Mouse (Mus musculus) ES-Bruce4 (cell line): ENCODE results near the gene Otogl. TPM values are rescaled to one million over a fixed set of nuclear protein-coding genes. Genes with fewer than 3 reads are reported as not detected.

Source experiments
- H3K27ac ChIP-seq: 2 replicates; pipeline ENCODE4 v1.5.1; 2012; ENCODE audit warnings: low read length, inconsistent platforms; ENCODE audit not compliant: insufficient read depth
- H3K27me3 ChIP-seq: 2 replicates; pipeline ENCODE4 v1.6.1; 2012; ENCODE audit warnings: mild to moderate bottlenecking, low read length, inconsistent platforms; ENCODE audit not compliant: control insufficient read depth, poor library complexity, insufficient read depth, severe bottlenecking
- H3K36me3 ChIP-seq: 2 replicates; pipeline ENCODE4 v1.6.1; 2012; ENCODE audit warnings: inconsistent platforms, mild to moderate bottlenecking, low read length, moderate library complexity; ENCODE audit not compliant: control insufficient read depth, poor library complexity, insufficient read depth, severe bottlenecking
- H3K4me1 ChIP-seq: one replicate; pipeline ENCODE4 v1.8.1; 2011; ENCODE audit warnings: low read length; ENCODE audit not compliant: control insufficient read depth, insufficient read depth
- H3K4me3 ChIP-seq: 2 replicates; pipeline ENCODE4 v1.5.1; 2011; ENCODE audit warnings: low read depth, mild to moderate bottlenecking, low read length
- H3K9ac ChIP-seq: 2 replicates; pipeline ENCODE4 v1.6.1; 2012; ENCODE audit warnings: low read depth, mild to moderate bottlenecking, inconsistent platforms; ENCODE audit not compliant: poor library complexity, severe bottlenecking
- H3K9me3 ChIP-seq: replicated peaks from 2 replicates; pipeline ENCODE4 v1.6.1; 2012; ENCODE audit warnings: mild to moderate bottlenecking, low read length, inconsistent platforms; ENCODE audit not compliant: control insufficient read depth, poor library complexity, insufficient read depth, severe bottlenecking
- CTCF ChIP-seq: IDR thresholded peaks from one replicate; pipeline ENCODE4 v1.8.1; 2011; ENCODE audit warnings: low read depth, low read length
- EP300 ChIP-seq: IDR thresholded peaks from 2 replicates; pipeline ENCODE4 v1.6.1; 2011; ENCODE audit warnings: low read depth, low read length; ENCODE audit not compliant: insufficient read depth
- POLR2A ChIP-seq: IDR thresholded peaks from one replicate; pipeline ENCODE4 v1.8.1; 2011; ENCODE audit warnings: low read length; ENCODE audit not compliant: insufficient read depth
- polyA plus RNA-seq: library from polyadenylated mRNA; stranded (reverse); fragments of >200 nt; gene quantifications from 2 replicates; pipeline ENCODE4 v1.2.4, GENCODE M21; 2011; ENCODE audit warnings: low read depth; ENCODE audit not compliant: missing spikeins, insufficient read depth, insufficient read length

The Otogl gene
- polyA plus RNA-seq, 1 experiment, result not detected

DNA sequence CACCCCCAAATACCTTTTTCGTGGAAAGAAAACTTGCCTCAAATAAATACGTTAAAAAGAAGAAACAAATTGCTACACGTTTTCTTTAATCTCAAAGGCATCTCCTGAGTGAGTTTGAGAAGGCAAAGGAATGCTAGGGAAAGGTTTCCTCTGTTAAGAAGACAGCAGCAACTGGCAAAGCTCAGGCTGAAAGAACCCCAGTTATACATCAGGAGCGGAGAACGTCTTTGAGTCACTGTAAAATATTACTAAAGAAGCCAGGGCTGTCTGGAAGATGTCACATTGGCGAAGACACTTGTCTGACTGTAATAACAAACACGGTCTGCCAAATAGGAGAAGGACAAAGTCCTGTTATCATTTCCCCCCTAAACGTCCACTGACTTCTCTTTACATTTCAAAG lies 10.0 kb downstream of the Otogl start:
- TF ChIP-seq EP300 (no peak), POLR2A (no peak), CTCF (no peak)
- H3K36me3 ChIP-seq, result no peaks in the 10 kb centered on the region

DNA sequence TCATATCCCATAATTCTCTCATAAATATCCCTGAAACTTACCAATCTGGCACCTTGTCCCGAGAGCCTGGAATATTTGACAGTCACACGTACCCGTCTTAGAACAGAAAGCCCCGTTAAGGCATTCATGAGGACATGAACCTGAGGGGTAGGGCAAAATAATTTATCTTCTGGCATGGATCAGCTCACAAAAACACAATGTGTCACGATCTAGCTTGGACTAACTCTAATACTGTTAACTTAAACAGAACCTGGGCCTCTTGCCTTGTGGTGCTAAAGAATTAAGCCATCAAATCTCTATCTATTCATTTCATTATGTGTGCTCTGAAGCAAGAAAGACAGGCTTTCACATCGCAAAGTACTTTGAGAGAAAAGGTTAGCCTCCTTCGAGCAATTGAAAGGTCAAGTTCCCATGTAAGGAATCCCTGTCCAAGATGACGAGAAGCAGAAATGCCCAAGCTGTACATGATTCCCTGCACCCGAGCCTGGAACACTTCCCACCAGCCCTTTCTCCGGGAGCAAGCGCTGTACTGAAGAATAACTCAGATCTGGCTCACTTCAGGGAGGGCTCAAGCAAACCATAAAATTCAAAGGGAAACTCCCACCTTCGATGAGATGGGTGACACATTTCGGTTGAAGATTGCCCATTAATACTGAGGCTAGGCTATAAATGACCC lies 10.6 kb downstream of the Otogl start:
- TF ChIP-seq POLR2A (no peak), CTCF (no peak), EP300 (no peak)
- Histone ChIP-seq H3K27ac (no peak overlapping the region), H3K9ac (no peak overlapping the region), H3K36me3 (no peaks in the 10 kb centered on the region), H3K27me3 (no peaks in the 10 kb centered on the region), H3K4me3 (no peak overlapping the region), H3K9me3 (no peaks in the 10 kb centered on the region), H3K4me1 (no peaks in the 10 kb centered on the region)

More for the DNA sequence above, 10.0 kb downstream of the Otogl start:
- Histone ChIP-seq H3K9ac (no peak overlapping the region), H3K27ac (no peak overlapping the region), H3K9me3 (no peaks in the 10 kb centered on the region), H3K4me3 (no peak overlapping the region), H3K27me3 (no peaks in the 10 kb centered on the region), H3K4me1 (no peaks in the 10 kb centered on the region)

DNA sequence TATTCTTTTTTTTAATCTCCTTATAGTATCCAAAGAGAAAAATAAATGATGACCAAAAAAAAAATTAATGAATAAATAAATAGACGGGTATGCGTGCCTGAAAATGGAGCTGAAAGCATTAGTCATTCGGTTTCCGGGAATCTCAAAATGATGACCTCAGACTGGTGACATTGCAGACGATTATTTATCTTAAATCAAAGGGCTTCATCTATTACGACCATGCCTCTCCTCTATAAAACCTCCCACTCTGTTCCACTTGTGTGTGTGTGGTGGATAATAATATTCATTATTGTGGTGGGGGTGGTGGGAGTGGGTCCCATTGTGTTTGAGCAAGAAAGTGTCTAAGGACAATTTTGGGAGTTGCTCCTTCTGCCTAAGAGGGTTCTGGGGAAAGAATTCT lies 12.0 kb downstream of the Otogl start:
- H3K27me3 ChIP-seq, result no peaks in the 10 kb centered on the region
- H3K9ac ChIP-seq, result no peak overlapping the region
- H3K9me3 ChIP-seq, result no peaks in the 10 kb centered on the region
- TF ChIP-seq POLR2A (no peak), EP300 (no peak), CTCF (no peak)
- no peak overlapping the region for H3K4me3 ChIP-seq
- H3K4me1 ChIP-seq, result no peaks in the 10 kb centered on the region
- H3K36me3 ChIP-seq, result no peaks in the 10 kb centered on the region
- H3K27ac ChIP-seq, result no peak overlapping the region

DNA sequence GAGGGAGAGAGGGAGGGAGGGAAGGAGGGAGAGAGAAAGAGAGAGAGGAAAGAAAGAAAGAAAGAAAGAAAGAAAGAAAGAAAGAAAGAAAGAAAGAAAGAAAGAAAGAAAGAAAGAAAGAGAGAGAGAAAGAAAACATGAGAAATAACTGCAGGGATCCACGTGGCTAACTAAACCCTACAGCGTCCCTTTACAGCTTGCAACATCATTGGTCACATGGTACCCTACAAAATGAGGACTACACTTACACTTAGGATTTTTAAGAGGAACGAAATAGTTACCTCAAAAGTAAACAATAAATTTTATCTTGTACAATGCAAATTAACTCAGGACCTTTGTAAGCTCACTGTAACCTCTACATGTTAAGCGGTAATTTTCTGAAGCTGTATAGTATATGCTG lies 15.8 kb downstream of the Otogl start:
- no peaks in the 10 kb centered on the region for H3K9me3 ChIP-seq
- H3K27me3 ChIP-seq, result no peaks in the 10 kb centered on the region
- H3K9ac ChIP-seq, result no peak overlapping the region
- H3K36me3 ChIP-seq, result no peaks in the 10 kb centered on the region
- H3K27ac ChIP-seq, result no peak overlapping the region
- TF ChIP-seq CTCF (no peak), EP300 (no peak), POLR2A (no peak)
- H3K4me3 ChIP-seq, result no peak overlapping the region
- H3K4me1 ChIP-seq, result no peaks in the 10 kb centered on the region

DNA sequence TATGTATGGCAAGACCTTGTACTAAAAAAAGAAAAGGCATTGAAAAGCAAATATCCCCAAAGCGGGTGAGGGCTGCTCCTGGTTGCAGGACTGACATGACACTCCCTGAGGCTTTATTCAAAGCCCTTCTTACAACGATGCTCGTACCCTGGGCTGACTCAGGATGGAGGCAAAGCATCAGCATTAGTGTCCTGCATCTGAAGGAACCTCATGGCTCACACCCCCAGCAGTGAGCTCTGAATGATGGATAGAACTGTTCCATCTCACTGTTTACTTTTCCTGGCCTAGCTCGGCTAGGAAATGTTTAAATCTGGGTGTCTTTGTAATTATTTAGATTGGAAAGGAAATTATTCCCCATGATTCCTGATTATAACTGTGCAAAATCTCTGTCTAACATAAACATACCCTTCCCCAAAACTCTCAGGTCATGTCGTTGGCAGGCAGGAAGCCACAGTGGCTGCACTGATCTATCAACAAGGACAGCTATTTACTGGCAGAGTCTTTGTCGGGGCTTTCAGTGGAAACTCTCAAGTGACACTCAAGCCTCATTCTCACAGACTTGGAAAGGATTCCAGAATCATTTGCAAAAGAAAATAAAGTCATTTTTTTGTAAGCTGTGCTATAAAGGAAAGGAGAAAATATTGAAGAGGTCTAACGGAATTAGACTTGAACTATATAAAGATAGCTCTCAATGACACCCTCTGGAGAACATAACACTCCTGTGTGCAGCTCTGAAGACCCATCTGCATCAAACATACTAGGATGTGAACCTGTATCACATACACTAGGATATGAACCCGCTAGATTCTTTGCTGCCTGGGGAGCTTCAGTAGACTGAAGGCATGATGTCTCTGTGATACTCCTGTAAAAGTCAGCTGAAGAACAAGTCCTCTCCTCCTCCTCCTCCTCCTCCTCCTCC lies 17.0 kb downstream of the Otogl start:
- Histone ChIP-seq H3K4me1 (no peaks in the 10 kb centered on the region), H3K27me3 (no peaks in the 10 kb centered on the region), H3K9ac (no peak overlapping the region), H3K9me3 (no peaks in the 10 kb centered on the region), H3K4me3 (no peak overlapping the region), H3K27ac (no peak overlapping the region), H3K36me3 (no peaks in the 10 kb centered on the region)
- TF ChIP-seq POLR2A, result no peak
- TF ChIP-seq CTCF, result no peak
- no peak for TF ChIP-seq EP300

DNA sequence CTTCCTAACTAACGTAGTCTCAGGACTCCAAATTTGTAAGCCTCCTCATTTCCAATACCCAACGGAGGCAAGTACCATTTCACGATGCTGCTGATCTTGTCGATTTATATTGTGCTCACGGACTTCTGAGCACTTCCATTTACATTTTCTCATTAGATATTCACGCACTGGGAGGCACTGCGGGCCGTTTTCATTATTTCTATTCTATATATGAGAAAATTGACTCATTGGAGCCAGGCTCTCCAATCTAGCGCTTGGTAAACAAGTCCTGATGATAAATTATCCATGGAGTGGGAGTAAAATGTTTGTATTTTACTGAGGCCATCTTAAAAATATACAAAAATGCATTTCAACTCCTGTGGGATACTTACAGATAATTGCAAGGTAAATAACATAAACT lies 21.5 kb downstream of the Otogl start:
- H3K4me3 ChIP-seq, result no peak overlapping the region
- H3K27me3 ChIP-seq, result no peaks in the 10 kb centered on the region
- no peaks in the 10 kb centered on the region for H3K4me1 ChIP-seq
- H3K9ac ChIP-seq, result no peak overlapping the region
- TF ChIP-seq CTCF (no peak), POLR2A (no peak), EP300 (no peak)
- no peak overlapping the region for H3K27ac ChIP-seq
- H3K9me3 ChIP-seq, result no peaks in the 10 kb centered on the region
- no peaks in the 10 kb centered on the region for H3K36me3 ChIP-seq
